Mouse (Mus musculus): ENCODE measurements at regions not wholly inside any gene's neighbourhood (a gene's known extent, or its start where the extent isn't known, plus 50 kb on each side); places are given as distances from the start of the nearest gene placed in this dataset.

DNA sequence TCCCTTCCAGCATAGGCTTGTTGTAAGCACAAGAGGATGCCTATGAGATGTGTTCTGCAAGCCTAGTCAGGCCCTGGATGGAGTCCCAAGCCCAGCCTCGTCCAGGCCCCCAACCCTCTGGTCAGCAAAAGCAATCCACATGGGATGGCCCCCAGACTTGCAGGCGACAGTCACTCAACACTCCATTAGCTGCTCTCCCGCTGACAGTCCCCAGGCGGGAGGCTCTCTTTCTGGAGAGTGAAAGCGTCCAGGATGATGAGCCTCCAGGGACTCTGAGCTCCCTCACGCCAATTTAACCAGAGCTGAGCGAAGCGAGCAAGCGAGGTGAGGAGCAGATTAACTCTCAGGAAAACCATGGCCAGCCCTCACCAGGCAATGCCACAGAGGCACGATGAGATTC, 132.7 kb upstream of the 1600014C23Rik start:
- DNase-seq (ENCODE audit: low spot score): no peak

DNA sequence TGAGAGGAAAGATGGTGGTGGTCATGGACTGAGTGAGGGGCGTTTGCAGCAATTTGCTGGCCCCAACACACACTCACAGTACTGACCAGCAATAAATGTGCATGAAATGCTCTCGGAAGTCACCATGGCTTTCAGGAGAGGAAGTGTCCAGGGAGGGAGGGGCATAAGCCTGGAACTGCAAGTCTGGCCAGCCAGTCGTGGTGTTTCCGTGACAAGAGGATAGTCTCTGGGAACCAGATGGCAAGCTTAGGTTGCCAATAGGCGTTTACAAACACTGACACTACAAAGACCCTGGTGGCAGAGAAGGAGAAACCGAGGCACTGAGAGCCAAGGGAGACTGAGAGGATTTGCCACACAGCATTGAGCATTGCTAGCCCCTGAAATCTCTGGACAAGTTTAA, 132.3 kb upstream of the 1600014C23Rik start:
- no peak for DNase-seq (ENCODE audit: low spot score)

DNA sequence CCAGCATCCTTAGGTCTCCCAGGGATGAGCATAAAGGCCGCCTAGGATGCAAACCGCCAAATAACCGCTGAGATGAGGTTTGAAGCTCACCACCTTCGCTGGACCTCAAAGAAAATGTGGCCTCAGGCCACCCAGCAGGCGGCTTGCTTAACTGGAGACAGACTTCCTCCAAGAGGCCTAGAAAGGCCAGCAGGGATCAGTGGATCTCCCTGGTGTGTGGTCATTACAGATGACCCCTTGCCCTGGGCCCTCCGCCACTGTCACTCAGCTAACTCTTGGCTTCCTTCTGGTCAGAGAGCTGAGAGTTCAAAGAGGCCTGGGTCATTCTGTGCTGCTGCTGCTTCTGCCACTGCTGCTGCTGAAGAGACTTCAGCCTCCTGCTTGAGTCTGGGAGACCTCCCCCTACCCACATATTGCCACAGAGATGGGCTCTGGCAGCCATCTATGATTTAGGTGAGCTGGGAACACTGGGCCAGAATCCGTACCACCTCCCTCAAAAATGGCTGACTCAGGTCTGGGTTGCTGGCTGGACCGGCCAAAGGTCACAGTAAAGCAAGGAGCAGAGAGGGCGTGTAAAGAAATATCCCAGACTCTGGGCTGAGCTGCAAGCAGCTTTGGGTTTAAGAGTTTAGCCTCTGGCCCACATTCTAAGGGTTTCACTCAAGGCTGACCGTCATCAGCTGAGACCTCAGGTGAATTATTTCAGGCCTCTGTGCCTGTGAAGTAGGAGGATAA, 130.0 kb upstream of the 1600014C23Rik start:
- no peak for DNase-seq (ENCODE audit: low spot score)

DNA sequence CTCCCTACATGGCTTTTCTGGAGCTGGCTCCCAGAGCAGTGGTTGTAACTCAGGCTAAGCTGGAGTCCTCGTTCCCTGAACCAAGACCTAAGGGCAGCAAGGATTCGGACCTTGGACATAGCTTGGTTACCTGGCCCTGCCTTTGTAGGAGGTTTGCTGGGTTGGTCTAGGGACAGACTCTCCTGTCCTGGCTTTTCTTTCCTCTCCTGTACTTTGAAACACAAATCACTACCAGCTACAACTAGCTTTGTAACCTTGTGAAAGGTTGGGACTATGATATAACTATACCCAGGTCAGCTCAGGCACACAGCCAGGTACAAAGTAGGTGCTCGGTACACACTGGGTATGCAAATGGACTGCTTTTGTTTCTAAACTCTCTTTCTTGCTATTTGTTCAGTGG, 129.4 kb upstream of the 1600014C23Rik start:
- DNase-seq (ENCODE audit: low spot score): no peak

DNA sequence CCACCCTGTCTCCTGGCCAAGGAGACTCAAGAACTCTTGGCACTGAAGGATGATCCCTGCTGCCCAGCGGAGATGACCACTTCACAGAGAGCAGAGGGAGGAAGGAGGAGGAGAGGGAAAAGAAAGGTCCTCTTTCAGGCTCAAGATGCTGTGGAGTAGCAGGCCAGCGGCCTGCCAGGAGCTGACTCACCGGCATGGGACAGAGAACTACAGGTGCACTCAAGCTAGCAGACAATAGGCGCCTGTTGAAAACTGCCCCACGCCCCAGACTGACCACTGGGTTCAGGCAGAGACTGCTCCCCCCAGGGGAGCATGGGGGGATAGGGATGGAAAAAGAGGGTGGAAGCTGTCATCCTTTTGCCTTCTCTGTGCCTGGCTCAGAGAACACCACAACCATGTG, 125.8 kb upstream of the 1600014C23Rik start:
- DNase-seq (ENCODE audit: low spot score): no peak

DNA sequence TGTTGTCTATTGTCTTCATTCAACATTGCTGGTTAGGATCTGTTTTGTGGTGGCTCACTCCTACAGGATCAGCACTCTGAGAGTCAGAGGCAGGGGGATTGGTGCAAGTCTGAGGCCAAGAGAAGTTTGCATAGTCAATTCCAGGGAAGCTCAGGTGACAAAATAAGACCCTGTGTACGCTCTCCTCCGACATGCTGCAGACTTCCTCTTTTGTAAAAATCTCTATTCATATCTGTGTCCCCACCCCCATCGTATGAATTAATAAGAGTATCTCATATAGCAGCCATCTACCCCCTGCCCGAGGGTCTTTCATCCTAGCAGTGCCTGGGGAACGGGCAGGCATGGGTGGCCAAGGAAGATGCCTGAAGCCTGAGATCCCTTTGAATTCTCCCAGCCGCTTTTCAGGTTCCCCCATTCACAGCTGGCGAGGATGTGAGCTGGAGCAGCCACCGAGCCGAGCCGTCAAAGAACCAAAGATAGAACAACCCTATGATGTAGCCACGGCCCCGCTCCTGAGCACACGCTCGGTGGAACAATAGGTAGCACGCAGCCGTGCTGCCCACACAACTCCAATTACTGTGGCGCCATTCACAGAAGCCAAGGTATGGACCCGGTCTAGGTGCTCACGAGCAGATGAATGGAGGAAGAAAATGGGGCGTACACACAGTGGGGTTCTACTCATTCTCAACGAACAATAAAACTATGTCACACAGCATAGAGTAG, 120.4 kb upstream of the 1600014C23Rik start:
- DNase-seq (ENCODE audit: low spot score): no peak

DNA sequence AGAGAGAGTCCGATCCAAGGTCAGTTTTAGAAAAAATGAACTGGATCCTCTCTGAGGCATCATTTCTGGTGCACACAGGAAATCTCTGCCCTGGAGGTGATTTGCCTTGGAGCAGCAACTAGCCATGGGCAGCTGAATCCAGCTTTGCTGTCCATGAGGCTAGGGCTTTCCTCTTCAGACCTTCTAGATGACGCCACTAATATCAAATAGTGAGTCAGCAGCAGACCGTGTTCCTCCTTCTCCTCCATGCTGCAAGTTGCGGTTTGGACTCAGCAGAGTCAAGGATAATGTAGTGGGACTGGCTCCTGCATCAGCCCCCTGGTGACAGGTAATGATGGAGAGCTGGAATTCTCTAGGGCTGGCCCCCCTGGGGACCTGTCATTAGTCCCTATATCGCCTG, 118.8 kb upstream of the 1600014C23Rik start:
- no peak for DNase-seq (ENCODE audit: low spot score)

DNA sequence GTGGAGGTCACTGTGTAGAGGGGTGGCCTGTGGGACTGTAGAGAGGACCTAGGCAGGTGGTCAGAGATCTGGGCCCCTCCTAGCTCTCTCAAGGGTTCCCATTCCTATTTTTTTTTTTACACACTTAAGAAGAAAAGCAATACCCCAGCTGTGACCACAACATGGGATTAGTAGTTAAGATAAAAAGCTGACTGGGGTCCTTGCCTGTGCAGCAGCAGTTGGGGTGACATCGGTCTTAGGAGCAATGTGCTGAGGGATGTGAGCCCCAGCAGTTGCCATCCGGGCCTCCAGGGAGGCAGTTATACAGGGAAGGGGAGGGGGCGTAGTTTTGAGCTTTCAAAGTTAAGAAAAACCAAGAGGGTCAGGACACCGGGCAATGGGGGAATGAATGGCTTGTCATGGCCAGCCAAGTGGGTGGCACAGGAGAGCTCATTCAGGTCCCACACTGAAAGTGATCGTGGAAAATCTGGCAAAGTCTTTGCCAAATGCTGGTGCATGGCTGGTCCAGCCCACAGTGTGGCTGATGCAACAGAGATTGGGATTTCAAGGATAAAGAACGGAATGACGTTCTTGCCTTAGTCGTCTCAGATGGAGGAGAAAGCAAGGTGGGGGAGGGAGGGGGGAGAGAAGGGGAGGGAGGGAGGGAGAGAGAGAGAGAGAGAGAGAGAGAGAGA, 118.2 kb upstream of the 1600014C23Rik start:
- DNase-seq (ENCODE audit: low spot score): no peak

DNA sequence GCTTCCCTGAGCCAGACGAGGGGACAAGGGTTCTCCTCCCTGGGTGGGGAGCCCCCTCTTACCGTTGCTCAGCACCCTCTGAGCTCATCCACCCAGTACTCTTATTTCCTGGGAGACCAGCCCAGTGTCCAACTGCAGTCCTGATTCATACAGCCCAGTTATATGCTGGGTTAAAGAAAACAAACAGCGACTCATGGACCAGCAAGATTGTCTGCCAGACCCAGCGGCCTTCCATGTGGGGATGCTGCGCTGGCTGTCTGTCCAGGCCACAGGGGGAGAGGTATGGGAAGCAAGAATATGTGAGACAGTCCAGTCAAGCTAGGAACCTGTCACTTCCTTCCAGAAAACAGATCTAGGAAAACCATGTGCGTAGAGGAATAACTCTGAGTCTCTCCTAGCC, 117.3 kb upstream of the 1600014C23Rik start:
- no peak for DNase-seq (ENCODE audit: low spot score)

DNA sequence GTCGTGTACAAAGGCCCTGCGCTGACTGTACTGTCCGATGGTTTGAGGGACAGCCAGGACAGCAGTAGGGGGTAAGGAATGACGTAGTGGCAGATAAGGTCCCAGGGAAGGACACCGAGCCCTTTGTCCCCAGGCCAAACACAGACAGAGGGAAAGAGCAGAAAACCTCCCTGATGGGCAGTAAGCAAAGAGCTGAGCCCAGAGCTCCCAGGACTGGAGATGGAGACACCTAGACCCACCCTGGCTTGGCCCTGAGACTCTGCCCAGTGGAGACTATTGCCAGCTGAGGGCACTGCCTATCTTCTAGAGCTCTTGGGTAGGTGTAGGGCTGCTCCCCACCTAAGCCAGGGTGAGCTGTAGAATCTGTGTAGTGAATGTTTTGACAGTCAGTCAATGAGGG, 116.5 kb upstream of the 1600014C23Rik start:
- no peak for DNase-seq (ENCODE audit: low spot score)

DNA sequence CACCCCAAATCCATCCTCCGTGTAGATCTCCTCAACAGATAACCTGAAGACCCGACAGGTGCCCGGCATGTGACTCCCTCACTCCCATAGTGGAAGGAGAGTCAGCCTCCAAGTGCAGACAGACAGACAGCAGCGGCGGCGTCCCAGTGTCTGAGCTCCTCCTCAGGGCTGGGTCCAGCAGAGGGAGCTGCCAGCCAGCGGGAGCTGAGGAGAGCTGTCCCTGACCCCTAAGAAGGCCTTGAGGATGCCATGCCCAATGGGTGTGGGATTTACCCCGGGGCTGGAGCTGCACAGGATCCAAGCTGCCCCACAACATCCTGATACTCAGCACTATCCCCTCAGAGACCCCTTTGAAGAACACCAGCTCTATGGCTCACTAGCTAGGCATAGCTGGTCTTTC, 115.0 kb upstream of the 1600014C23Rik start:
- DNase-seq (ENCODE audit: low spot score): peak; percentile 51

DNA sequence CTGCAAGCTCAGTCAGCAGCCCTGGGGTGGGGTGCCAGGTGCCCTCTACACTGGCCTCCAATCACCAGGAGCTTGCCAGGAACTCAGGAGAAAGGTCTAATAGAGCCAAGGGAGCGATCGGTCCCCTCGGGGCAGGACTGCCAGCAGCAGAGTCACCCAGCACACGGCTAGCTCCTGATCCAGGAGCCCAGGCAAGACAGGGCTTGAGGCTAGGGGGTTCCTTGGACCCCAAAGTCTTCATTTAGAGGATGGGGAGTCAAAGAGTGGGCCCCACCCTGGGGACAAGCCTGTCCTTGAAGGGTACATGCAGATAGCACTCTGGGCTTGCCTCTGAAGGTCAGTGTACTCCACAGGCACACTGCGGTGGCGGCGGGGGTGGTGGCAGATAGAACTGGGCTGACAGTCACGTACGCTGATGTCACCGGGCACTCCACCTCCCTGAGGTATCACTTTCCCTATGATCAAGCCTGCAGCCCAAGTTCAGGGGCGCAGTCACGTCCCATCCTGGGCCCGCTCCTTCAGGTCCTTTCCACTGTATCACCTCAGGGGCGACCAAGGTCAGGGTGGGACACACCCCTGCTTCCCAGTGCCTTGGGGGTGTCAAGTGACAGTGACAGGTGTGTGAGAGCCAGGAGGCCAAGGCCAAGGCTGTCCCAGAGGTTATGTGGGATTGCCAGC, 114.2 kb upstream of the 1600014C23Rik start:
- no peak for DNase-seq (ENCODE audit: low spot score)

DNA sequence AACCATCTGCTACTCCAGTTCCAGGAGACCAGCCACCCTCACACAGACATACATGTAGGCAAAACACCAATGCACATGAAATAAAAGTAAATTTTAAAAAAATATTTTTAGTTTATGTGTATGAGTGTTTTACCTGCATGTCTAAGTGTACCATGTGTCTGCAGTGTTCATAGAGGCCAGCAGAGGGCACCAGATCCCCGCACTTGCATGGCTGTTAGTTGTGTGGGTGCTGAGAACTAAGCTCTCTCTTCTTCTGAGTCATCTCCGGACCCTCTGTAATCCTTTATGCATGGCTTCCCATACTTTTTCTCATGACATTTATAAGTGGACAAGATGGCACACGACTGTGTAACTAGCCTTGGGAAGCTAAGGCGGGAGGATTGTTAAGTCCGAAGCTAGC, 112.2 kb upstream of the 1600014C23Rik start:
- no peak for DNase-seq (ENCODE audit: low spot score)

DNA sequence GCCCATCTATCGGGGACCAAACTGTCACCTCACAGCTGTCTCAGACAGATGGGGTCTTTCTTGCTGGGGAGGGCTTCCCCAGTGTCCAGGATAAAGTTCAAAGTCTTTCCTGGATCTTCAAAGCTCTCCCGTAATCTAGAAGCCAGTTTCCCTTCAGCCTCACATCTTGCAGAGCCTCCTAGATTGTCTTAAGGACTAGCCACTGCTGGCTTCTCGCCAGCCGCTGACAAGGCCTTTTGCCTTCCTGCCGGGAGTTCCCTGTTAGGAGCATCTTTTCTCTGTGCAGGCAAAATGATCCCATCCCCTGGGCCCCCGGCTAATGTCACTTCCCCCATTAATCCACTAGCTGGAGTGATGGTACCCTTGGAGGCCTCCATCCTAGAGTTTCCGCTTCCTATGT, 103.1 kb upstream of the 1600014C23Rik start:
- no peak for DNase-seq (ENCODE audit: low spot score)

DNA sequence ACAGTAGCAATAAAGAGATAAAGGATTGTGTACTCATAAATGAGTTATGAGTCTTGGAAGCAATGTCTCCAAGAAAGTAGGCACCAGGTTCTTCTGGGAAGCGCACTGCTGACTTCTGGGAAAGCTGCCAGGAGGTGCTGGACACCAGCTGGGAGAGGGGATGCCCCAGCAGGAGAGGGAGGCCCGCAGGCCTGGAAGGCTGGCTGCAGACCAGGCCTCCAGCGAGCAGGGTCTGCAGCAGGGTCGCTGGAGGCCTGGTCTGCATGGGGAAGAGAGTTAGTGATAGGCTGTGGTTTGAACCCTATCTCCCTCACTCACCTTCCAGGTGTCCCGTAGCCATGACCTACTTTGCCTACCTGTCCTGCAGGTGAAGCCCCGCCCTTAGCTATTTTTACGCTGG, 102.6 kb upstream of the 1600014C23Rik start:
- no peak for DNase-seq (ENCODE audit: low spot score)

DNA sequence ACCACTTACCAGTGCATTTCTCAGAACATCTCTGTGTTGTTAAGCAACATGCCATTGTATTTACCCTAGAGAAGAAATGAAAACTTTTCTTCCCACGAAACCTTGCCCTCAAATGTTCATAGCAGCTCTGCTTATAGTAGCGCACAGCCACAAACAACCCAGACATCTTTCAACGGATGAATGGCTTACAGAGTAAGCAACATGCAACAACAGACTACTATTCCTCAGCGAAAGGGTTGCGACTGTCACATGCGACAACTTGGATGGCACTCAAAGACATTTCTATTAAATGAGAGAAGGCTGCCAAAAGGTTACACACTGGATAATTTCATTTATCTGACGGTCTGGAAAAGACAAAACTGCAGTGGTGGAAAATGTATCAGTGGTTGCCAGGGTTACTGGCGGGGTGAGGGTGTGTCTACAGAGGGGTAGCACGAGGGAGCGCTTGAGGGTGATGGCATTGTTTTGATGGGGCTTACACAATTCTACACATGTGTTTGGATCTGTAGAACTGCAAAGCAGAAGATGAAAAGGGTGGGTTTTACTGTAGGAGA, 101.0 kb upstream of the 1600014C23Rik start:
- DNase-seq (ENCODE audit: low spot score): no peak

DNA sequence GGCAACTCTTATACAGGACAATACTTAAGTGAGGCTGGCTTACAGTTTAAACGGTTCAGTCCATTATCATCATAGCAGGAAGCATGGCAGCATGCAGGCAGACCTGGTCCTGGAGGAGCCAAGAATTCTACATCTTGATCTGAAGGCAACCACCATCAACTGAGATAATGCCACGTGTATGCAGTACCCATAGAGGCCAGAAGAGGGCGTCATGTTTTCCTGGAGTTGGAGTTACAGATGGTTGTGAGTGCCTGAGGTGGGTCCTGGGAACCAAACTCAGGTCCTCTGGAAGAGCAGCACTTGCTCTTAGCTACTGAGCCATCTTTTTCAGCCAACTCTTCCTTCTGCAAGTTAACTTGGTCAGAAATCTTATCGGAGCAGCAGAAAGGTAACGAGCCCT, 96.7 kb upstream of the 1600014C23Rik start:
- DNase-seq (ENCODE audit: low spot score): no peak

DNA sequence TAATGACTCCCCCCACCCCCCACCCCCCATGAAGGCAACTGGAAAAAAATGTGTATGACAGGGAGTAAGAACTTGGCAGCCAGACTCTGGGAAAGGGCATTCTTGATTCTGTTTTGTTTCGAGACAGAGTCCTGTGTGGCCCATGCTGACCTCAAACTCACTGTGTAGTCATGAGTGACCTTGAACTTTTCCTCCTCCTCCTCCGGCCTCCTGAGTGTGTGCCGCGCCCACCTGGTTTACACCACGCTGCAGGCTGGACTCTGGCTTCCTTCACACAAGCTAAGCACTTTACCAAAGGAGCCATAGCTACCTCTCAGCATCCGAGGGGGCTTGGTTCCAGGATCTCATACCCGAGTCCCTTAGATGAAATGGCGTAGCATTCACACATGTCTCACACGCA, 95.9 kb upstream of the 1600014C23Rik start:
- no peak for DNase-seq (ENCODE audit: low spot score)

DNA sequence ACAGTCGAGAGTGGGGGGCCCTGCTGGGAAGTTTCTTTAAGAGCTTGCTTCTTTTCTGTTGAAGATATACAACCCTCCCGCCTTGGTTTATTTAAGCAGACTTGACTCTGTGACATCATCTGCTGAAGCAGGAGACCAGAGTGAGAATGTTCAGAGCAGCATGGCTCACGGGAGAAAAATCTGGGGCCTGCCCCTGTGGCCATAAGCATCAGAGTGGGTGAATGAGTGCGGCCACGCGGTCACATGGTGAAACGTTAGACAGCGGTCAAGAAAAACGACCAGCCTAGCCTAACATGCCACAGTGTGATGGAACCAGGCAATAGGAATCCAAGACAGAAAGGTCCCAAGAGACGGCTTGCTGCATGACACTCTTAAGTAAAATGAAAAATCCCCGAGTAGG, 95.2 kb upstream of the 1600014C23Rik start:
- DNase-seq (ENCODE audit: low spot score): no peak

DNA sequence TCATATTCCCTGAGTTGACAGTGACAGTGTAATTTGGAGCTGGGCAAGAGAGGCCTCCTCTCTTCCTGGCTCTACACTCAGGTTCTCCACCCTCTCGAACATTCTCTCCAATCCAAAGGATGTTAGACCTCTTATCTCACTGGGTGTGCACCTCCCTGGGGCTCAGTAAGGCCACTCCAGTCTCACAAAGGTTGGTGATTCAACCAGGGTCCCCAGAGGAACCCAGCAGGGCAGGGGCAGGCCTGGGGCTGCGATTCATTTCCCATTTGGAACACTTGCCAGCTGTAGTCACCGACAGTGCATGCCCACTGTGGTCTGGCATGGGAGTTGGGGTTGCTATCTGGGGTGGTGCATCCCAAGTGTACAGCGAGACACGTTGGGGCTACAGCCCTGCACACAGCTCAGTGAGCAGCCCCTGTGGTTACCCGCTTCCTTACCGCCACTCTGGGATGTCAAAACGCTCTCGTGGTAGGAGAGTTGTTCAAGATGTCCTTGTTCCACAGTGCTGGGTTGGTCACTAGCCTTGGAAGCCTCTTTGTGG, 94.7 kb upstream of the 1600014C23Rik start:
- DNase-seq (ENCODE audit: low spot score): no peak

DNA sequence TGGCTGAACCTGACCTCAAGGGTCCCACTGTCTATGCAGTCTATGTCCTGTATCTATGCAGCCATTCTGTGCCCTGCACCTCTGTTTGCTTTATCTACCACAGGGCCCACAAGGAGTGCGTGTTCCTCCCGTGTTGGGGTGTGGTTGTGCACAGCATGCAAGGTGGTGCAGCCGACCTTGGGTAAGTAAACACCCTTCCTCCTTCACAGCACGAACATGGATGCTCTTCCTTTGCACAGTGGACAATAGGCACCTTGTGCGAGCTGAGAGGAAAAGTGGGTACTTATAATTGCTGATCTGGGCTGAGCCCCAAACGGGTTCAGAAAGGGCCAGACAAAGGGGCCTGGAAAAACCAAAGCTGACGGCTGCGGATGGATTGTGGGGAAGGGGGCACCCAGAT, 91.3 kb upstream of the 1600014C23Rik start:
- DNase-seq (ENCODE audit: low spot score): no peak

DNA sequence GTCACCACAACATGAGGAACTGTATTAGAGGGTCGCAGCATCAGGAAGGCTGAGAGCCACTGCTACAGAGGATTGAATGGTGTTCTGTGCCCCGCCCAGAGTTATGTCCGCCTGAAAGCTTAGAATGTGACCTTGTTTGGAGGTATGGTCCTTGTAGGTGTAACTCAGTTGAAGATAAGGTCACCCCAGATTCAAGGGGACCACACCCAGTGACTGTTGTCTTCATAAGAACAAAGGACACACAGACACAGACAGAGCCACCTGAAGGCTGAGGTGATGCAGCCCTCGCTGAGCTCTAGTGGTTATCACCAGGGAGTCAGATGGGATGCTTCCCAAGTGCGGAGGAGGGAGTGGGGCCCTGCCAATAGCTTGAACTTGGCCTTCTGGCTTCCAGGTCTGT, 89.9 kb upstream of the 1600014C23Rik start:
- no peak for DNase-seq (ENCODE audit: low spot score)

All from ovary, adult 18-20 months (tissue).